Mouse (Mus musculus) heart, postnatal 4 days (tissue): ENCODE measurements around the gene Pigs. TPM values are rescaled to one million over a fixed set of nuclear protein-coding genes. Genes with fewer than 3 reads are reported as not detected.
A peak's percentile ranks its signal among the peaks of the same experiment; 100 is the strongest.

Source experiments
- DNase-seq: peaks from one replicate; pipeline ENCODE4 v3.0.0; 2021
- total RNA-seq, 2 experiments: library from RNA; stranded (reverse); gene quantifications; 2 replicates each; pipeline ENCODE4 v1.2.3; 2021

Gene Pigs
- 10 to 100 TPM; 27.0 to 27.2 TPM for total RNA-seq

- peak; percentile 98 for DNase-seq
Observed at GRCm38 (mm10) chr11:78327634-78328511, at the start of gene Pigs. TSS of gene Pigs (plus strand) at chr11:78328415.

GRCm38 (mm10) chr11:78278853-78279252, 49.4 kb upstream of the Pigs start:
- no peak for DNase-seq

GRCm38 (mm10) chr11:78279586-78279985, 48.6 kb upstream of the Pigs start:
- no peak for DNase-seq

- no peak for DNase-seq
Observed at GRCm38 (mm10) chr11:78289146-78289763, 39.0 kb upstream of the Pigs start.

GRCm38 (mm10) chr11:78290654-78291053, 37.6 kb upstream of the Pigs start, which contains the start of gene BC030499:
TSS of gene BC030499 (plus strand) at chr11:78290841.
- DNase-seq: no peak

GRCm38 (mm10) chr11:78294585-78294984, 33.6 kb upstream of the Pigs start:
- DNase-seq: no peak

- DNase-seq: no peak
Observed at GRCm38 (mm10) chr11:78300917-78301316, 27.3 kb upstream of the Pigs start.

GRCm38 (mm10) chr11:78301357-78302084, 26.7 kb upstream of the Pigs start, which contains the start of gene Spag5:
TSS of gene Spag5 (plus strand) at chr11:78301529.
- peak; percentile 92 for DNase-seq

GRCm38 (mm10) chr11:78305272-78305671, 22.9 kb upstream of the Pigs start:
- DNase-seq: no peak

- no peak for DNase-seq
Observed at GRCm38 (mm10) chr11:78310861-78311511, 17.2 kb upstream of the Pigs start.

- DNase-seq: no peak
Observed at GRCm38 (mm10) chr11:78313662-78314061, 14.6 kb upstream of the Pigs start.

- DNase-seq: no peak
Observed at GRCm38 (mm10) chr11:78318411-78318810, 9.8 kb upstream of the Pigs start.

GRCm38 (mm10) chr11:78322076-78322831, 6.0 kb upstream of the Pigs start:
- DNase-seq: no peak

GRCm38 (mm10) chr11:78322860-78323259, 5.4 kb upstream of the Pigs start, which contains the start of gene Aldoc:
TSS of gene Aldoc (plus strand) at chr11:78322968.
- peak; percentile 77 for DNase-seq

GRCm38 (mm10) chr11:78324000-78324785, 4.0 kb upstream of the Pigs start:
- DNase-seq: no peak

GRCm38 (mm10) chr11:78324965-78325364, 3.2 kb upstream of the Pigs start:
- no peak for DNase-seq

GRCm38 (mm10) chr11:78327215-78327614, 1.0 kb upstream of the Pigs start:
- no peak for DNase-seq

- no peak for DNase-seq
Observed at GRCm38 (mm10) chr11:78328512-78329056, 369 bp downstream of the Pigs start.

GRCm38 (mm10) chr11:78332676-78333075, 4.5 kb downstream of the Pigs start:
- DNase-seq: no peak

GRCm38 (mm10) chr11:78333992-78334391, 5.8 kb downstream of the Pigs start:
- DNase-seq: no peak
